Mouse (Mus musculus): ENCODE measurements around the gene Zfyve28.

The Zfyve28 gene

DNA sequence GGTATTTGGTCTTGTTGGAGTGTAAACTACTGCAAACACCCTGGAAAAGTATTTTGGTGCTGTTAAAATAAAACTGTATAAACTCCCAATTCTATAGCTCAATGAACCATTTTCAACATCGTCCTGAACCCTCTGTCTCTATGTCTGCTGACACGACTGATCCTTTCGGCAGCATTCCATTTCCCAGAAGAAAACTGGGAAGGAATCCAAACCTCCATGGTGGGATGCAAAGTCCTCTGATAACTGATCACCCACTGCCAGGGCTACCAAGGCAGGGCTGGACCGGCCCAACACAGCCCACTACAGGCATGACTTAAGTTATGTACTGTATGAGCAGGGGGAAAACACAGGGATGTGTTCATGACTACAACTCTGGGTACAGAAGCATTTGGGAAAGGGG, 86.2 kb downstream of the Zfyve28 start:
- no peak for DNase-seq

DNA sequence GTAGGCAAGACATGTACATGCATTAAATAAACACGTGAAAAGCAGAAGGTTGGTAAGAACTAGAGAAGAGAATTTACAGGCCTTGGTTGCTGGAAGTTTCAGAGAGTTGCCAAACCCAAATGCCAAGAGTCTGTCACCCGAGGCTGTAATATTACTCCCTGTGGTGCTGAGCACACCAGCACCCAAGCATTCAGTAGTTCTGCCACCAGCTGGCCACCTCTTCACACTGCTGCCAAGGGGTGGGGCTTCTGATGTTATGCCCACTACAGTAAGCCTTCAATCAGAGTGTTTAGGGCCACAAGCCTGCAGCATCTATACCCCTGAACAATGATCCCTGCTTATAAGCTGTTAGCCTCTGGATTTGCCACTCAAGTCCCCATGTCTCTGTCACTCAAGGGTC, 86.9 kb downstream of the Zfyve28 start:
- DNase-seq = no peak

- no peak for DNase-seq
Measured at GRCm38 (mm10) chr5:34198615-34199014, 89.6 kb downstream of the Zfyve28 start.

DNA sequence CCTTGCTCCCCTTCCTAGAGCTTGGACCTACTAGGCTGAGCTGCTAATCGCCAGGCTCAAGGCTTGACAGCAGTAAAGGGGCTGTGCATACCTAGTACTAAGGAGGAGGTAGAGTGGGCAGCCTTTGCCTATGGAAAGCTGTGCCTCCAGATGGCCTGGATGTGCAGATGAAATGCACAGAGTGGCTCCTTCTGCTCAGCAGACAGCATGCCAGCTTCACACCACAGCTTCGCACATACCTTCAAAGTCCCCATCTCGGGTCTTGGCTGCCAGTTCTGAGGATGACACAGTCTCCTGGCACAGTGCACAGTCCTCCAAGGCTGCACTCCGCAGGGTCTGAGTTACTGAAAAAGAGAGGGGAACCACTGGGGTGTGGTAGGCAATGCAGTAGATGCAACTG, 91.0 kb downstream of the Zfyve28 start:
- DNase-seq = no peak

DNA sequence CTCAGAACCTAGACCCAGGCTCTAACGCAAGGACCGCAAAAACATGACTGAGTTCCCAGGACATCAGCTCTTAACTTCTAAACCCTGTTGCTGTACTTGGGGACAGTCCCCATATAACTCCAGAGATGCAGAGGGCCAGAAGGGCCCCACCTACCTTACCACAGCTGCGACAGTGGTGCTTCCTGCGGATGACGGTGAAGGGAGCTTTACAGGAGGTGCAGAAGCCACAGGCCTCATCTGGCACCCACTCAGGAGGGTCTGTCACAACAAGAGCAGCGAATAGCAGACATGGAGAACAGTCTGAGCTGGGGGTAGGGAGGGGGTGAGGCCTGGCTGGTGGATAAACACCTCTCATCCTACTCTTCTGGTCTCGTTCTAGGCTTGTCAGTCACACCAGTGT, 91.8 kb downstream of the Zfyve28 start:
- no peak for DNase-seq

GRCm38 (mm10) chr5:34195786-34196185, 92.5 kb downstream of the Zfyve28 start:
- DNase-seq = no peak

DNA sequence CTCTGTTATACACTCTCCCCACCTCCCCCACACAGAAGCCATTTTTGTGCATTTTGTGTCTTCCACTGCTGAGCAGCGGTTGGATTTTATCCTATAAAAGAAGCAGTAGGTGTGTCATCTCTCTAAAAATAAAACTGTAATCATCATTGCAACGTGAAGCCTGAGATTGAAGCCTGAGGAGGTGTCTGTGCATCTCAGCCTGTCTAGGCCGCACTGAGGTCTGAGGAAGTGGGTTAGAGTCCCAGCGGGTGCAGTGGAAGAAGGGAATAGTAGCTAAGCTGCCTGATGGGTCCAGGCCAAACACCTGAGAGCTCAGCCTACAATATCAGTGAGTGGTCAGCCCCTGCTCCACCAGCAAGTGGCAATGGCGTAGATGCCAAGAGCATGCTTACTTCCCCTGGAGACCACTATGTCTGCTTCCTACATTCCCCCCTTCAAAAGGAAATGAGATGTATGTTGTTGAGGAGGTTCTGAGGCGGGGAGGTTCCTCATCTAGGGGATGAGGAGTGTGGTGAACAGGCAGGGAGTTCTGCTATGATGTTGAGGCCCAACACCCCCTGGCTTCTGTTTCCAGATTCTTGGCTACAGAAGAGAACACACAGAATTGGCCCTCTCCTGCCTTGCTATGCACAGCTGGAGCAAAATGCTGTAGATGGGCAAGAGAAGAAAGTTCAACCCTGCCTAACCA, 93.1 kb downstream of the Zfyve28 start:
- no peak for DNase-seq

DNA sequence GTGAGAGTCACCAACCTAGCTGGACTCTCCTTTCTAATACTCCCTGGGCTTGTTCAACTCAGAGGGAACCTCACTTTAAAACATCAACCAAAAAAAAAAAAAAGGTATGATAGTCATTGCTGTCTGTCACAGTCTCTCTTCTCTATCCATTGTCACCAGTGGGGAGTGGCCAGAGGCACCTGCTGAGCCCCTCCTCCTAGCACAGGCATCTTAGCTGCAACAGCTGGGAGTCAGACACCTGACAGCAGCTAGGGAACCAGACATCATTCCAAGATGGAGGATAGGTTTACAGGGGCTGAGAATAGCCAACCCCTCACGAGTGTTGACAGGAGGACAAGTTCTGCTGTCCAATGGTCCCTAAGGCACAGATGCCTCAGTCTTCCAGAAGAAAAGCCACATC, 93.8 kb downstream of the Zfyve28 start:
- DNase-seq = no peak

DNA sequence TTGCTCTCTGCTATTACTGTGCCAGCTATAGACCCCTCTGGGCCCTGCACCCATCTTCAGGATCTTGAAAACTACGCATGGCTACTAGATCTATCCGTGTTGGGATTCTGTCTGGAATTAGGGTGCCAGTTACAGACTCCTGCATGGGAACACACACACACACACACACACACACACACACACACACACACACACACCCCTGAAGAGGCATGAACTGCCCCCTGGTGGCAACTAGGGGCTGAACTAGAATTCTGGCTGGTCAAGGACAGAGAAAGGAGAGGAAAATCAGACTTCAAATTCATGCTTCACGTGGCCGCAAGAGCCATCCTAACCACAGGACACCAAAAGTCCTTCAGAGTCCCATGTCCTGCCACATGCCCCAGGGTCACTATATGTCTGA, 96.4 kb downstream of the Zfyve28 start:
- DNase-seq = peak; percentile 46

- DNase-seq = peak; percentile 20
Measured at GRCm38 (mm10) chr5:34191021-34191420, 97.2 kb downstream of the Zfyve28 start.

- no peak for DNase-seq
Measured at GRCm38 (mm10) chr5:34189521-34189920, 98.7 kb downstream of the Zfyve28 start.

DNA sequence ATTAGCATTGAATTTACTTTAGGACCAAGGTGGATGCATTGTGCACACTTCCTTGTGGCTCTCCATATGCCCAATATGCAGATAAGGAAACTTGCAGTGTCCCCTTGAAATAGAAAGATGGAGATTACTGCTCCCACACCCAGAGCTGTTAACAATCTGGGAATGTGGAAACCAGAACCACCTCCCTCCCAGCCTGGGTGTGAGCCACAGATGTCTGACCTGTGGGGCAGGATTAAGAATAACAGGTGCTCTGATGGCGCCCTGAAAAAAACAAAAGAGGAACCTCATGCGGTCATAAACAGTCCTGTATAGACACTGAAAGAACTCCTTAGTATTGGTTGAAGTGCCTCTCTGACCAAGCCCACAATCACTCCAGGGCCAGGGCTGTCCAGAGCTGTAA, 99.4 kb downstream of the Zfyve28 start:
- DNase-seq = no peak

DNA sequence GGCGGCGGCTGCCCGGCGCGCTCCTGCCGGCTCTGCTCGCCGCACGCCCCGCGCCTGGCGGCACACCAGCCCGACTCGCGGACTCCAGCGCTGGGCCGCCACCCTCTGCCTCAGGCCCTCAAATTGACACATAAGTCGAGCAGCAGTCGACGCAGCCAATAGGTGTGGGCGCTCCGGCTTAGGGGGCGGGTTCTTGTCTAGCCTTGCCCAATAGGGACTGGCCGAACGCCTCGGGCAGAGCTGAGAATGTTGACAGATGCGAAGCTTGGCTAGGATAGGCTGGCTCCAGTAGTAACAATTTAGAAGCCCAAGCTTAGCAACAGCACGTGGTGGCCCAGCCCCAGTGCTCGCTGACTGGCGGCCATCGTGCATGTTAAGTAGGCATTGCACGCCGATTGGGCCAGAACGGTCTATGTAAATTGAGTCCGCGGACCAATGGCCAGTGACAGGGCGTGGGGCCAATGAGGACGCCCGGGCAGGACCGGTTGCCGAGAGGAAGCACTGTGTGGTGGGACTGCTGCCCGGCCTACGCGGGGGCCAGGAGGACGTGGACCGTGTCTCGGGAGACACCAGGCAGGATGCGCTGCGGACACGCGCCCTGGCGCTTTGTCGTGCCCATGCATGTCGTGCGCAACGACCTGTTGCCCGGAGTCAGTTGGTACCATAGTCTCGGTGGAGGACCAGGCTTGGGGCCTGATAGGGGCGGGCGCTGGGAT, 100.5 kb downstream of the Zfyve28 start, which contains the start of gene Mxd4:
Gene Mxd4, minus strand, starts transcription at position 120 of the 716 bp plus-strand sequence.
- DNase-seq = peak; percentile 100

GRCm38 (mm10) chr5:34186961-34187391, 101.3 kb downstream of the Zfyve28 start:
- peak; percentile 57 for DNase-seq

DNA sequence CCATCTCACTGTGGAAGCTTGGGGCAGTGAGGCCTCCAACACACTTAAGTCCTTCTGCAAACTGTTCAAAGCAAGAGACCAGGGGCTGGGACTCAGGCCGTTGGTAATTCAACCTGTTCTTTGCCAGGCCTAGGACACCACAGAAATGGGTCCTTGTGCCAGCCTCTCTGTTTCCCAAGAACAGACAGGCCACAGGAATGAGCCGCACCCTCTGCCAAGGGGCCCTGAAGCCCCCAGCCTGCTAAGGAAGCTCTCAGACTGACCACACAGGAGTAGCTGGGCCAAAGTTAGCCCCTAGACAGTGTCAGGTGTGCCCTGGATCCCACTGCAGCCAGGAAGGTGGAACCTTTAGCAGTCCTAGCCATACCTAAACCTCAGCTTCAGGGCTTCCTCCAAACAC, 101.9 kb downstream of the Zfyve28 start:
- DNase-seq = no peak

DNA sequence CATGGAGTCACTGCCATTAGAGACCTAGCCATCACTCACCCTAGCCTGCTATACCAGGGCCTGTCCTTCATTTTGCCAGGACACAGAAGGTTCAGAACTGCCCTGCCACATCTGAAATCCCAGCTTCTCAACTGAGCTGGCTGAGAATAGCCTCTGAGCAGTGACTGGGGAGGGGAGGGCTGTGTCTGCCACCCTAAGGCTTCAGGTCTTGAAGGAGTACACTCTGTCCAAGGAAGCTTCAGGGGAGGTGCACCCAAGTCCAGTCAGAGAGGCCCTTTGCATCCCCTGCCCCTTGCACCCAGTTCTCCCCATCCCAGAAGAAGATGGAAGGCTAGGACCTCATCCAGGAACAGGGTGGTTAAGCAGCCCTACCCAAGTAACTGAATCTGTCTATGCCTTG, 102.5 kb downstream of the Zfyve28 start:
- DNase-seq = no peak

- DNase-seq = no peak
Measured at GRCm38 (mm10) chr5:34185051-34185580, 103.1 kb downstream of the Zfyve28 start.

- DNase-seq = no peak
Measured at GRCm38 (mm10) chr5:34183976-34184375, 104.3 kb downstream of the Zfyve28 start.

- DNase-seq = no peak
Measured at GRCm38 (mm10) chr5:34183156-34183880, 104.9 kb downstream of the Zfyve28 start.

DNA sequence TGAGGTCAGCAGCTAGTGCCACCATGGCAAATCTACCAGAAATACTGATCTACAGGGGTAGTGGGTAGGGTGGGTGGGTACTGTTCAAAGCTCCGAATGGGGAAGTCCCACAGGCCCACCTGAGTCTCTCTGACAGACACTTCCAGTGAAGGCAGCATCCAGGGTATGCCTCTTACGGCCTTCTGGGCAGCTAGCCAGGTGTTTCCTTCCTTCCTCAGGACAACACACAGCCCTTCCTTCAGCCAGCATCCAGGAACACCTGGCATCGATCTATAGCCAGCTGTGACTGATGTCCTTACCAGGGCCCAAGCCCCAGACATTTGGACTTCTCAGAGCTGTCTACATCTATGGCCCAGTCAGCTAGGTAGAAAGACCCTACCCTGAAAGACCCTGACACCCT, 105.8 kb downstream of the Zfyve28 start:
- DNase-seq = no peak

DNA sequence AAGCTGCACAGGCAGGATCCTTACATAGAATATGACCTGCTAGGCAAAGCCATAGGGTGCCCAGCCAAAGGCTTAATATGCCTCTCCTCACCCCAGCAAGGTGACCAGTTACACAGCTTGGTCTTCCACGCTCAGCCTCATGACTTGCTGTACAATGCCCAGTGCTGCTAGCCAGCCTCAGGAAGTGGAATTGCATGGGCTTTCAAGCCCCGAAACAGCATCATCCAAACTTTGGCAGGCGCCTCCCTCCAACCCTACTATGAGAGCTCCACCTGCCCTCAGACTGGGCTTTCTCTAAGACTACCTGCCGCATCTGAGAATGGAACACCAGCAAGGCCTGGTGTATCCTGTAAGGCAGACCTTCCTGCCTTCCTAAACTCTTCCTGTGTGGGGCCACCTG, 110.4 kb downstream of the Zfyve28 start:
- no peak for DNase-seq

DNA sequence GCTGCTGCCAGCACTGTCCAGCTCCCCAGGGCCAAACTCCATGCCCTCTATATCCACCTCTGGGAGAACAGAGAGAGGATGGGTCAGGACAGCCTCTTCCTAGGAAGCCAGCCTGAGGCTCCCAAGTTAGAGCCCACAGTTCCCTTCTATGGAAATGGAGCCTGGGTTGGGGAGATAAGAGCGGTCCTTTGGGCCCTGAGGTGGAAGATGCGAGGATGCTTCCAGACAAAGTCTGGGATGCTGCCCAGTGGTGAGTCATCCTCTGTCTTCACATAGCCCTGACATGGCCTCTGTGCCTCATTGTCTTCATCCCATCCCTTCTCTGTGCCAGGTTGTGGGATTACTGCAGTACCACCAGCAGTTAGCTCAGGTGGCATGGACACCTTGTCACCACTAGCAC, 111.2 kb downstream of the Zfyve28 start:
- DNase-seq = no peak

DNA sequence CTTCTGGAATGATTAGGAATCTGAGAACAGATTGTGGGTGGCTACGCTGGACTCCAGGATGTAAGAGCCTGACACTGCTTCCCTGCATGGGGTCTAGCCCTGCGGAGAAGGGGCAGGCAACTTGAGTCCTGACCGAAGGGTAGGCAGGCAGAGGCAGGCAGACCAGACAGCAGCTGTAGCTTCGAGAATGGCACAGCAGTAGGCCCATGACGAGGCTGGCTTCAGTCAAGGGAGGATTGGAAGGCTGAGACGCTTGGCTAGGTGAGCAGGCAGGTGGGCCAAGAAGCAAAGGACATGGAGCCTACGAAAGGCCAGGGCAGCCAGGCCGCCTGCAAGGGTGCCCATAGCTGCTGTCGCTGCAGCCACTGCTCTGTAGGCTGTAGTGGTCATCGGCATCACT, 111.6 kb downstream of the Zfyve28 start:
- DNase-seq = no peak

- no peak for DNase-seq
Measured at GRCm38 (mm10) chr5:34175403-34175694, 112.9 kb downstream of the Zfyve28 start.
